Mouse (Mus musculus) G1E (cell line): Measurements from ENCODE around the gene Btbd35f8. TPM values are rescaled to one million over a fixed set of nuclear protein-coding genes. Genes with fewer than 3 reads are reported as not detected.
"Not testable (repeated sequence)": the region's sequence is repeated elsewhere in the genome, so short reads cannot be mapped to it uniquely, and the experiment has no call there.

Experiments used
- ATAC-seq: 2 replicates; pipeline ENCODE4 v1.8.0; 2016; ENCODE audit warnings: mild to moderate bottlenecking; ENCODE audit not compliant: insufficient number of reproducible peaks, poor library complexity, low FRiP score, severe bottlenecking; ENCODE audit errors: extremely low read depth
- DNase-seq: peaks from one replicate; pipeline ENCODE4 v3.0.0; 2012; ENCODE audit warnings: low spot score
- H3K27me3 ChIP-seq: 2 replicates; pipeline ENCODE4 v1.6.1; 2012; ENCODE audit warnings: mild to moderate bottlenecking, low read length, inconsistent platforms; ENCODE audit not compliant: insufficient read depth
- H3K36me3 ChIP-seq: replicated peaks from 2 replicates; pipeline ENCODE3; 2012; ENCODE audit warnings: mild to moderate bottlenecking, inconsistent platforms
- H3K4me1 ChIP-seq: 2 replicates; pipeline ENCODE4 v1.6.1; 2012; ENCODE audit warnings: low read depth, low read length, inconsistent platforms, mixed read lengths; ENCODE audit not compliant: insufficient read depth
- H3K4me3 ChIP-seq: 2 replicates; pipeline ENCODE4 v1.5.1; 2012; ENCODE audit warnings: low read depth, mild to moderate bottlenecking, inconsistent platforms, low read length, moderate library complexity, mixed read lengths
- H3K9me3 ChIP-seq: replicated peaks from 2 replicates; pipeline ENCODE4 v1.6.1; 2012; ENCODE audit warnings: inconsistent platforms
- polyA plus RNA-seq: library from polyadenylated mRNA; stranded (reverse); fragments of >175 nt; gene quantifications from 2 replicates; pipeline ENCODE4 v1.2.3, GENCODE M21; 2012
- total RNA-seq, 2 experiments: library from RNA; stranded (forward) in 1 of 2; stranded (reverse) in 1 of 2; fragments of 200-1000 nt in 1 of 2; fragments of >200 nt in 1 of 2; fragmentation: Nextera tagmentation in 1 of 2; gene quantifications; 2 replicates each; pipeline ENCODE4 v1.2.3; 2014 to 2017

Btbd35f8 gene
- total RNA-seq (2014; fragmentation: Nextera tagmentation) (not detected in 2 replicates), total RNA-seq (2017) (not detected in 2 replicates), polyA plus RNA-seq (not detected in 2 replicates)

- not testable (repeated sequence) for H3K27me3 ChIP-seq
These were observed at the start of gene Btbd35f8 for GRCm38 (mm10) chrX:34450224-34450623. Gene Btbd35f8 (plus strand): TSS chrX:34450524.

More at GRCm38 (mm10) chrX:34450224-34450623, at the start of gene Btbd35f8:
- not testable (repeated sequence) for H3K4me1 ChIP-seq, H3K9me3 ChIP-seq, H3K4me3 ChIP-seq, DNase-seq, H3K36me3 ChIP-seq, ATAC-seq

Other genes with a start within 250 kb of the Btbd35f8 start
- gene Spin2g, start 211.8 kb upstream of the Btbd35f8 start, total RNA-seq (2014; fragmentation: Nextera tagmentation) = not detected in 2 replicates
- gene Spin2g, start 211.8 kb upstream of the Btbd35f8 start, total RNA-seq (2017) = not detected in 2 replicates
- gene Spin2g, start 211.8 kb upstream of the Btbd35f8 start, polyA plus RNA-seq = not detected in 2 replicates